Mouse (Mus musculus) forelimb bud, embryonic 11.5 days (tissue): ENCODE measurements around the gene Hhipl1.

Experiments used
- DNase-seq: peaks from one replicate; pipeline ENCODE4 v3.0.0-alpha.2; 2012; ENCODE audit warnings: low read depth, low spot score

The Hhipl1 gene

GRCm38 (mm10) chr12:108305812-108306794 is at the start of gene Hhipl1:
Hhipl1 (plus strand) TSS chr12:108306270.
- DNase-seq = no peak

GRCm38 (mm10) chr12:108256734-108257133 is 49.3 kb upstream of the Hhipl1 start:
- no peak for DNase-seq

- DNase-seq = no peak
These were observed 46.6 kb upstream of the Hhipl1 start for GRCm38 (mm10) chr12:108259322-108260049.

- no peak for DNase-seq
These were observed 45.1 kb upstream of the Hhipl1 start for GRCm38 (mm10) chr12:108260950-108261349.

GRCm38 (mm10) chr12:108264918-108265317 is 41.2 kb upstream of the Hhipl1 start:
- no peak for DNase-seq

GRCm38 (mm10) chr12:108265831-108266619 is 40.0 kb upstream of the Hhipl1 start:
- DNase-seq = no peak

GRCm38 (mm10) chr12:108267653-108268052 is 38.4 kb upstream of the Hhipl1 start:
- no peak for DNase-seq

GRCm38 (mm10) chr12:108268970-108269369 is 37.1 kb upstream of the Hhipl1 start:
- no peak for DNase-seq

- DNase-seq = no peak
These were observed 36.4 kb upstream of the Hhipl1 start for GRCm38 (mm10) chr12:108269699-108270098.

- DNase-seq = no peak
These were observed 35.7 kb upstream of the Hhipl1 start for GRCm38 (mm10) chr12:108270240-108270919.

- DNase-seq = no peak
These were observed 34.5 kb upstream of the Hhipl1 start for GRCm38 (mm10) chr12:108271351-108272142.

- no peak for DNase-seq
These were observed 33.9 kb upstream of the Hhipl1 start for GRCm38 (mm10) chr12:108272143-108272635.

- no peak for DNase-seq
These were observed 32.4 kb upstream of the Hhipl1 start for GRCm38 (mm10) chr12:108273466-108274312.

- no peak for DNase-seq
These were observed 31.8 kb upstream of the Hhipl1 start for GRCm38 (mm10) chr12:108274313-108274595.

- DNase-seq = no peak
These were observed 31.2 kb upstream of the Hhipl1 start, which contains the start of gene Ccdc85c for GRCm38 (mm10) chr12:108274661-108275507. Ccdc85c (minus strand) TSS chr12:108275425.

GRCm38 (mm10) chr12:108275508-108275890 is 30.6 kb upstream of the Hhipl1 start:
- DNase-seq = peak; percentile 97

- DNase-seq = no peak
These were observed 29.9 kb upstream of the Hhipl1 start for GRCm38 (mm10) chr12:108275920-108276822.
